Mouse (Mus musculus) heart, adult 2 months (tissue): ENCODE data around the gene Hpn. TPM values are rescaled to one million over a fixed set of nuclear protein-coding genes. Genes with fewer than 3 reads are reported as not detected.
A peak's percentile ranks its signal among the peaks of the same experiment; 100 is the strongest.

Experiments
- DNase-seq, 2 experiments: peaks; one replicate each; pipeline ENCODE4 v3.0.0; 2021
- H3K27ac ChIP-seq: fragments of 200-600 bp; 2 replicates; pipeline ENCODE4 v1.8.1; 2022
- H3K27me3 ChIP-seq: fragments of 200-500 bp; 2 replicates; pipeline ENCODE4 v1.6.1; 2012; ENCODE audit warnings: mild to moderate bottlenecking, low read length, inconsistent platforms, mixed read lengths; ENCODE audit not compliant: control insufficient read depth, insufficient read depth
- H3K36me3 ChIP-seq: fragments of 200-500 bp; 2 replicates; pipeline ENCODE4 v1.6.1; 2012; ENCODE audit warnings: low read length, inconsistent platforms; ENCODE audit not compliant: control insufficient read depth, insufficient read depth
- H3K4me1 ChIP-seq: fragments of 200-500 bp; 2 replicates; pipeline ENCODE4 v1.6.1; 2011; ENCODE audit warnings: low read length; ENCODE audit not compliant: control insufficient read depth, insufficient read depth
- H3K4me3 ChIP-seq: fragments of 200-600 bp; 2 replicates; pipeline ENCODE4 v1.8.1; 2022
- H3K79me2 ChIP-seq: fragments of 200-500 bp; replicated peaks from 2 replicates; pipeline ENCODE4 v1.6.1; 2012; ENCODE audit warnings: mild to moderate bottlenecking, inconsistent platforms, low read length, moderate library complexity, mixed read lengths; ENCODE audit not compliant: control insufficient read depth, insufficient read depth
- H3K9ac ChIP-seq: fragments of 200-500 bp; 2 replicates; pipeline ENCODE4 v1.6.1; 2012; ENCODE audit warnings: low read depth, mild to moderate bottlenecking, control low read depth, inconsistent platforms, low read length, mixed read lengths
- CTCF ChIP-seq: fragments of 200-600 bp; IDR thresholded peaks from 2 replicates; pipeline ENCODE4 v1.8.1; 2022; ENCODE audit warnings: antibody characterized with exemption, mild to moderate bottlenecking, moderate library complexity
- EP300 ChIP-seq: fragments of 200-500 bp; IDR thresholded peaks from 2 replicates; pipeline ENCODE4 v1.6.1; 2011; ENCODE audit warnings: low read depth, low read length, control low read depth; ENCODE audit not compliant: insufficient read depth
- POLR2A ChIP-seq: fragments of 200-500 bp; IDR thresholded peaks from 2 replicates; pipeline ENCODE4 v1.6.1; 2011; ENCODE audit warnings: mild to moderate bottlenecking, low read depth, low read length, control low read depth; ENCODE audit not compliant: insufficient read depth
- whole genome bisulfite sequencing: fragments of 180-500 bp; shearing (Covaris S2); methylation state at CpG from one replicate; pipeline ENCODE4 v1.1.7; 2018; 5-methylcytosine and 5-hydroxymethylcytosine counted together
- intact Hi-C: fragments of 180-260 bp; cut with DNase I; formaldehyde crosslinking; loops from one replicate; pipeline ENCODE4 v1.15.1; 2025
- polyA plus RNA-seq: library from polyadenylated mRNA; depleted of rRNA; stranded (reverse); fragments of >200 nt; gene quantifications from 2 replicates; pipeline ENCODE4 v1.2.3, GENCODE M21; 2012
- total RNA-seq, 2 experiments: library from RNA; stranded (reverse); gene quantifications; 2 replicates each; pipeline ENCODE4 v1.2.3; 2021

The Hpn gene
- total and polyA plus RNA-seq, 3 experiments, result 1.7 to 5.1 (median 2.6) TPM

- H3K27me3 ChIP-seq, result no peaks in the 10 kb centered on the region
- no peak overlapping the region for H3K27ac ChIP-seq
- H3K9ac ChIP-seq, result no peak overlapping the region
- H3K4me3 ChIP-seq, result no peak overlapping the region
- 41% methylated on average over 7 of the region's 7 CpGs for WGBS
- H3K36me3 ChIP-seq, result no peaks in the 10 kb centered on the region
- no peaks in the 10 kb centered on the region for H3K4me1 ChIP-seq
- intact Hi-C loops, result no loop called here
- TF ChIP-seq POLR2A (no peak), EP300 (no peak), CTCF (no peak)
- DNase-seq, result peak in 1 of 2 experiments; percentile 56
- no peaks in the 10 kb centered on the region for H3K79me2 ChIP-seq
These were observed 40.9 kb downstream of the Hpn start for GRCm38 (mm10) chr7:31074061-31074712.

- no peak for TF ChIP-seq EP300
- TF ChIP-seq POLR2A, result no peak
- no peak for TF ChIP-seq CTCF
- no peak overlapping the region for H3K27ac ChIP-seq
- no peaks in the 10 kb centered on the region for H3K79me2 ChIP-seq
- no peak overlapping the region for H3K9ac ChIP-seq
- H3K4me1 ChIP-seq, result no peaks in the 10 kb centered on the region
- H3K4me3 ChIP-seq, result no peak overlapping the region
- H3K36me3 ChIP-seq, result no peaks in the 10 kb centered on the region
- no peak for DNase-seq
- no peaks in the 10 kb centered on the region for H3K27me3 ChIP-seq
- intact Hi-C loops, result no loop called here
These were observed 41.5 kb downstream of the Hpn start for GRCm38 (mm10) chr7:31073546-31073945.

- WGBS, result 56% methylated on average over 9 of the region's 9 CpGs
- intact Hi-C loops, result no loop called here
- Histone ChIP-seq H3K36me3 (no peaks in the 10 kb centered on the region), H3K27me3 (no peaks in the 10 kb centered on the region), H3K9ac (no peak overlapping the region), H3K79me2 (no peaks in the 10 kb centered on the region), H3K4me1 (no peaks in the 10 kb centered on the region), H3K27ac (no peak overlapping the region), H3K4me3 (no peak overlapping the region)
- TF ChIP-seq CTCF (no peak), POLR2A (no peak), EP300 (no peak)
- DNase-seq, result no peak
These were observed 42.8 kb downstream of the Hpn start for GRCm38 (mm10) chr7:31072326-31072725.

- intact Hi-C loops, result no loop called here
- 68% methylated on average over 6 of the region's 6 CpGs for WGBS
These were observed 44.8 kb downstream of the Hpn start for GRCm38 (mm10) chr7:31070324-31070723.

GRCm38 (mm10) chr7:31069491-31069890, 45.6 kb downstream of the Hpn start:
- H3K27me3 ChIP-seq, result no peaks in the 10 kb centered on the region
- TF ChIP-seq CTCF (no peak), EP300 (no peak), POLR2A (no peak)
- no peaks in the 10 kb centered on the region for H3K79me2 ChIP-seq
- DNase-seq, result no peak
- no peak overlapping the region for H3K9ac ChIP-seq
- no peaks in the 10 kb centered on the region for H3K4me1 ChIP-seq
- 85% methylated on average over 14 of the region's 14 CpGs for whole genome bisulfite sequencing
- intact Hi-C loops, result no loop called here
- no peak overlapping the region for H3K27ac ChIP-seq
- H3K36me3 ChIP-seq, result no peaks in the 10 kb centered on the region
- H3K4me3 ChIP-seq, result no peak overlapping the region

More at GRCm38 (mm10) chr7:31070324-31070723, 44.8 kb downstream of the Hpn start:
- Histone ChIP-seq H3K27me3 (no peaks in the 10 kb centered on the region), H3K36me3 (no peaks in the 10 kb centered on the region), H3K4me3 (no peak overlapping the region), H3K27ac (no peak overlapping the region), H3K79me2 (no peaks in the 10 kb centered on the region), H3K9ac (no peak overlapping the region), H3K4me1 (no peaks in the 10 kb centered on the region)
- no peak for DNase-seq
- no peak for TF ChIP-seq CTCF
- TF ChIP-seq POLR2A, result no peak
- TF ChIP-seq EP300, result no peak

- no peaks in the 10 kb centered on the region for H3K79me2 ChIP-seq
- H3K36me3 ChIP-seq, result no peaks in the 10 kb centered on the region
- H3K4me3 ChIP-seq, result no peak overlapping the region
- no peaks in the 10 kb centered on the region for H3K27me3 ChIP-seq
- DNase-seq, result no peak
- no peak overlapping the region for H3K9ac ChIP-seq
- H3K27ac ChIP-seq, result no peak overlapping the region
- TF ChIP-seq CTCF, result no peak
- no peak for TF ChIP-seq EP300
- no peak for TF ChIP-seq POLR2A
- H3K4me1 ChIP-seq, result no peaks in the 10 kb centered on the region
- 34% methylated on average over 5 of the region's 5 CpGs for WGBS
- intact Hi-C loops, result no loop called here
These were observed 47.3 kb downstream of the Hpn start for GRCm38 (mm10) chr7:31067836-31068235.

- Histone ChIP-seq H3K36me3 (no peaks in the 10 kb centered on the region), H3K27me3 (no peaks in the 10 kb centered on the region), H3K4me3 (no peak overlapping the region), H3K79me2 (no peaks in the 10 kb centered on the region), H3K9ac (no peak overlapping the region), H3K4me1 (peaks cover 1% of the 10 kb centered on the region; the same call in 1 of the 2 replicates), H3K27ac (no peak overlapping the region)
- intact Hi-C loops, result no loop called here
- no peak for TF ChIP-seq EP300
- TF ChIP-seq POLR2A, result no peak
- no peak for TF ChIP-seq CTCF
- DNase-seq, result no peak
- 76% methylated on average over 12 of the region's 12 CpGs for WGBS
These were observed 52.0 kb downstream of the Hpn start for GRCm38 (mm10) chr7:31063074-31063560.
